Mouse (Mus musculus) C2C12 (cell line): ENCODE data around the gene Ffar4.

Source experiments
- CEBPB ChIP-seq: IDR thresholded peaks from one replicate; pipeline ENCODE4 v1.6.1; 2011; ENCODE audit warnings: low read depth, mild to moderate bottlenecking, control low read depth, moderate library complexity
- CTCF ChIP-seq: IDR thresholded peaks from one replicate; pipeline ENCODE4 v1.5.1; 2011; ENCODE audit not compliant: control insufficient read depth, insufficient read depth, insufficient read length
- MAX ChIP-seq: IDR thresholded peaks from one replicate; pipeline ENCODE4 v1.6.1; 2011; ENCODE audit warnings: mild to moderate bottlenecking, control low read depth
- MYOD1 ChIP-seq: IDR thresholded peaks from one replicate; pipeline ENCODE4 v1.6.1; 2011; ENCODE audit warnings: low read depth; ENCODE audit not compliant: control insufficient read depth, insufficient read length
- MYOG ChIP-seq: IDR thresholded peaks from one replicate; pipeline ENCODE4 v1.6.1; 2011; ENCODE audit not compliant: control insufficient read depth, insufficient read length; ENCODE audit errors: extremely low read depth
- USF1 ChIP-seq: IDR thresholded peaks from one replicate; pipeline ENCODE4 v1.6.1; 2011; ENCODE audit warnings: low read depth, mild to moderate bottlenecking, control low read depth, moderate library complexity

- no peak for TF ChIP-seq USF1
- TF ChIP-seq CTCF: no peak
- TF ChIP-seq MYOD1: no peak
- no peak for TF ChIP-seq MAX
- TF ChIP-seq MYOG: no peak
- no peak for TF ChIP-seq CEBPB
These were observed 23.4 kb downstream of the Ffar4 start for GRCm38 (mm10) chr19:38120123-38120760.
